Mouse (Mus musculus): ENCODE data around the gene Pbx1. TPM values are rescaled to one million over a fixed set of nuclear protein-coding genes. Genes with fewer than 3 reads are reported as not detected.

Pbx1 gene
- total and polyA plus RNA-seq, 3 experiments = 0.10 TPM; not detected in 2

GRCm38 (mm10) chr1:168166841-168167240 is 265.2 kb downstream of the Pbx1 start:
- Histone ChIP-seq H3K9me3 (replicated peaks; ENCODE audit: insufficient read depth, low read length) (no peaks in the 10 kb centered on the region), H3K4me3 (ENCODE audit: control insufficient read depth in 1 of 2, insufficient read depth in 1 of 2, low read depth in 2 of 2, low read length in 2 of 2) (no peak overlapping the region), H3K27ac (ENCODE audit: control insufficient read depth, low read depth, low read length) (no peak overlapping the region), H3K4me1 (ENCODE audit: control insufficient read depth in 1 of 2, insufficient read depth in 2 of 2, low read length in 2 of 2) (no peaks in the 10 kb centered on the region), H3K27me3 (ENCODE audit: control insufficient read depth in 1 of 2, insufficient read depth in 2 of 2, low read length in 2 of 2) (no peaks in the 10 kb centered on the region), H3K9ac (ENCODE audit: control insufficient read depth, low read depth, low read length, poor library complexity, severe bottlenecking) (no peak overlapping the region), H3K79me2 (ENCODE audit: control insufficient read depth, insufficient read depth, low read length, poor library complexity) (no peaks in the 10 kb centered on the region), H3K36me3 (ENCODE audit: control insufficient read depth in 1 of 2, insufficient read depth in 2 of 2, low read length in 2 of 2) (no peaks in the 10 kb centered on the region)
- DNase-seq (ENCODE audit: low read depth, low spot score) = no peak
- TF ChIP-seq MAX (IDR thresholded peaks at IDR 0.05; ENCODE audit: low read length) (no peak), MAFK (IDR thresholded peaks at IDR 0.05; ENCODE audit: borderline replicate concordance, low read depth, low read length) (no peak), MYC (IDR thresholded peaks at IDR 0.05; ENCODE audit: low read depth, low read length) (no peak), MAZ (IDR thresholded peaks at IDR 0.05; ENCODE audit: low read depth, low read length) (no peak), CHD2 (IDR thresholded peaks at IDR 0.05; ENCODE audit: low read length) (no peak), ZMIZ1 (IDR thresholded peaks at IDR 0.05; ENCODE audit: low read depth, low read length) (no peak), BHLHE40 (IDR thresholded peaks at IDR 0.05; ENCODE audit: borderline replicate concordance, low read depth, low read length) (no peak), TCF12 (IDR thresholded peaks at IDR 0.05; ENCODE audit: low read depth, low read length) (no peak), JUND (IDR thresholded peaks at IDR 0.05; ENCODE audit: low read depth, low read length) (no peak), KAT2A (conservative IDR thresholded peaks at IDR 0.05; ENCODE audit: low read depth, low read length) (no peak), POLR2AphosphoS5 (IDR thresholded peaks at IDR 0.05; ENCODE audit: borderline replicate concordance, low read depth, low read length) (no peak), RCOR1 (IDR thresholded peaks at IDR 0.05; ENCODE audit: low read depth, low read length) (no peak), MEF2A (IDR thresholded peaks at IDR 0.05; ENCODE audit: extremely low read depth, insufficient replicate concordance, low read depth, low read length, poor library complexity, severe bottlenecking) (no peak), TBP (IDR thresholded peaks at IDR 0.05; ENCODE audit: low read depth, low read length) (no peak), RAD21 (IDR thresholded peaks at IDR 0.05; ENCODE audit: low read depth, low read length) (no peak), SIN3A (IDR thresholded peaks at IDR 0.05; ENCODE audit: low read length) (no peak)

- Histone ChIP-seq H3K36me3 (ENCODE audit: control insufficient read depth in 1 of 2, insufficient read depth in 2 of 2, low read length in 2 of 2) (no peaks in the 10 kb centered on the region), H3K9ac (ENCODE audit: control insufficient read depth, low read depth, low read length, poor library complexity, severe bottlenecking) (no peak overlapping the region), H3K4me3 (ENCODE audit: control insufficient read depth in 1 of 2, insufficient read depth in 1 of 2, low read depth in 2 of 2, low read length in 2 of 2) (no peak overlapping the region), H3K9me3 (replicated peaks; ENCODE audit: insufficient read depth, low read length) (no peaks in the 10 kb centered on the region), H3K79me2 (ENCODE audit: control insufficient read depth, insufficient read depth, low read length, poor library complexity) (no peaks in the 10 kb centered on the region), H3K27me3 (ENCODE audit: control insufficient read depth in 1 of 2, insufficient read depth in 2 of 2, low read length in 2 of 2) (no peaks in the 10 kb centered on the region), H3K4me1 (ENCODE audit: control insufficient read depth in 1 of 2, insufficient read depth in 2 of 2, low read length in 2 of 2) (no peaks in the 10 kb centered on the region), H3K27ac (ENCODE audit: control insufficient read depth, low read depth, low read length) (no peak overlapping the region)
- TF ChIP-seq GATA1 (IDR thresholded peaks at IDR 0.05; ENCODE audit: low read depth, low read length) (no peak), TCF12 (IDR thresholded peaks at IDR 0.05; ENCODE audit: low read depth, low read length) (no peak)
- no peak for DNase-seq (ENCODE audit: low read depth, low spot score)
Observed at GRCm38 (mm10) chr1:168164945-168165344, 267.1 kb downstream of the Pbx1 start.

All from MEL (cell line).